Mouse (Mus musculus) embryo, embryonic 9.5 days (tissue): ENCODE results near the gene Gm6096.
A peak's percentile ranks its signal among the peaks of the same experiment; 100 is the strongest.

Experiments used
- DNase-seq: peaks from one replicate; pipeline ENCODE4 v3.0.0-alpha.2; 2017; ENCODE audit errors: extremely low spot score

Gene Gm6096

DNA sequence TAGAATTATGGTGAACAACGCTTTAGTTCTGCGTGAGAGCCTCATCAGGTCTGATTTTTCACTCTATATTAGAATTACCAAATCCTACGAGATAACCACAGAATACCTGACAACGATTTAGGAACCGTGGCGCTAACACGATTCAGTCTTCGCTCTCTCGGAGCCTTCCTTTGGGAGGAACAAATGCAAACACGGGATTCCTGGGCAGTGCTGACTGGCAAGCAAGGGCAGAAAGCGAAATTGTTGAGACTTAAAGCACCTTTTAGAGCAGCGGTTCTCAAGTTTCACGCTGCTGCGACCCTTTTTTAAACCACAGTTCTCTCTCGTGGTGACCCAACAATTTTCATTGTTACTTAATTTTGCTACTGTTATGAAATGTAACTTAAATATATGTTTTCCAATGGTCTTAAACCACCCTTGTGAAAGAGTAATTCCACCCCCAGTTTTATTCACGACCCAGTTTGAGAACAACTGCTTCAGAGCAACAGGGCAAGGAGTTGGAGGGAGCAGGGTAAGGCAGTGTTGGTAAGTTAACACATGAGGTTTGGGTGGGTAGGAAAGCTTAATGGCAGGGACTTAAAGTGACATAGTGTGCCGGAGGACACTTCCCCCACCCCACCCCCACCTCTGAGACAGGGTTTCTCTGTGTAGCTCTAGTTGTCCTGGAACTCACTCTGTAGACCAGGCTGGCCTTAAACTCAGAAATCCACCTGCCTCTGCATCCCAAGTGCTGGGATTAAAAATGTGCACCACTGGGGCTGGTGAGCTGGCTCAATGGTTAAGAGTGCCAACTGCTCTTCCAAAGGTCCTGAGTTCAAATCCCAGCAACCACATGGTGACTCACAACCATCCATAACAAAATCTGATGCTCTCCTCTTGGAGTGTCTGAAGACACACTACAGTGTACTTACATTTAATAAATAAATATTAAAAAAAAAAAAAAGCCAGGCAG, 16.0 kb upstream of the Gm6096 start:
- no peak for DNase-seq

DNA sequence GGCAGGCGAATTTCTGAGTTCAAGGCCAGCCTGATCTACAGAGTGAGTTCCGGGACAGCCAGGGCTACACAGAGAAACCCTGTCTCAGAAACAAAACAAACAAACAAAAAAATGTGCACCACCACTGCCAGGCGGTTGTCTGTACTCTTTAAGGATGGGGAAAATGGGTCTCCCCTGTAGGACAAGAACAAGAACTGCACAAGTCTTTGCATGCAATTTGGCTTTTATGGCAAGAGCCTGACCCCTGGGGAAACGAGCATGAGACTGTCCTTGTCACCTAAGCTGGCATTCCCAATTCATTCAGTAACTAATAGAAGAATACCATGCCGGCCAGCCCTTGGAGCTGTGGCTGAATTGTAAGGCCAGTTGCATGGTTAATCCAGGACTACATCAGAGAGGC, 15.2 kb upstream of the Gm6096 start:
- DNase-seq = no peak

DNA sequence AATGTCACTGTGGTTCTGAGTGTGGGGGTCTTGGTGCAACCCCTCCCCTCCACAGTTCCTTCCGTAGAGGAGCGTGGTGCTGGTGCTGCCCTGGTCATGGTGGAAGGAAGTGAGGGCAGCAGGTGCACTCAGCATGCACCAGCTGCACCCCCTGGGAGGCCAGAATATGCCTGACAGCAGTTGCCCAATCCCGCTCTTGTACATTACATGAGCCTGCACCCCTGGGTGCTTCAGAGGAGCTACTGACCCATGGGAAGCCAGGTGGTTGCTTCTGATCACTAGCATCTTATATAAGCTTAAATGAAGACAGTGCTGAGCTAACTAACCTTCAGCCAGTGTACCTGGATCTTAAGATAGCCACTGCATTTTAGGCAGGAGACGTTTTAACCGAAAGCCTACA, 12.8 kb upstream of the Gm6096 start:
- DNase-seq = no peak

DNA sequence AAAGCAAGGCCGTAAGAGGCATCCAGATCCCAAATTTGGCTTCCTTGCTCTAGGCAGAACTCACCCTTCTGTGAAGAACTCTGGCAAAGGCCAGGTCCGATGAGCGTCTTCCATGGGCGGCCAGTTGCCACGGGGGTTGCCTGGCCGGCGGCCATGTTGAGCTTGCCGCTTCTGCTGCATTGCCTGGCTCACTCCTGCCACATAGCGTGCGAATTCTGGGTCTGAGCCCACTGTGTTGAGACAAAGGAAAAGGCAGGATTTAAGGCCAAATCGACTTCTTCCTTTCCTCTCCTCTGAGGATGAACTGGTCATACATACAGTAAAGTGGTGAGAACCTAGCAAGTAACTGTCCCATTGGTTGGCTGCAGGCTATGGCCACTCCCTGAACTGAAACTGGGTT, 8.7 kb upstream of the Gm6096 start:
- DNase-seq = no peak

DNA sequence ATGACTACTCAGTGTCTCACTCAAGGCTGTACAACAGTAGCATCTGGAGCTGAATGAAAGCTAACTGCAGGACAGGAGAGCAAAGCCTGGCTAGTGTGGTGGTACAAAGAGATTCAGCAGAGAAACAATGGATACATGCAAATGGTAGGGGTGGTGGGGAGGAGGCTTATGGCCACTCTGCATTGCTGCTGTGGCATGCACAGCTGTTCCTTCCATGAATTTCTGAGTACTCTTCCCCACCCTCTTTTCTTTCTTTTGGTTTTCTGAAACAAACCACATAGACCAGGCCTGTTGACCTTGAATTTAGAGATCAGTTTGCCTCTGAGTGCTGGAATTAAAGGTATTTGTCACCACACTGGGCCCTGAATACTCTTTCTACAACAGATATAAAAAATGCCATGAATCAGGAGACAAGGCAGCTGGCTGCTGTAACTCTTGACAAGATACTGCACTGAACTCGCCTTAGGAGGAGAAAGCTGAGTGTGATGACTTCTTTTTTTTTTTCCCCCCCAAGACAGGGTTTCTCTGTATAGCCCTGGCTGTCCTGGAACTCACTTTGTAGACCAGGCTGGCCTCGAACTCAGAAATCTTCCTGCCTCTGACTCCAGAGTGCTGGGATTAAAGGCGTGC, 3.9 kb upstream of the Gm6096 start:
- DNase-seq = no peak

DNA sequence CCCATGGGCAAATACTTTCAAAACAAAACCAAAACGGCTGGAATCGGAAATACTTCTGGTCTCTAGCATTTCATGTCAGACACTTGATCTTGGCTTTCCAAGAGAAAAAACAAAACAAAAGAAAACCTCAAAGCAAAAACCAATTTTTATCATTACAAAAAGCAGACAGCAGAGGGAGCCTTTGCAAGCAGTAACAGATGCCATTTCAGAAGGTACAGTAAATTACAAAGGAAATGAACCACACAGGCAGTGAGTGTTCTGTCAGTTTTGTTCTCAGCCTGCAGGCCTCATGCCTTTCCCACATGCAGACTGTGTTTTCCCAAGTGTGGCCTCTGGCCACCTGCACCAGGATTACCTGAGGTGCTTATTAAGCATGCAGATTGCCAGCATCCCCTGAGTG, 1.2 kb downstream of the Gm6096 start:
- DNase-seq = no peak

DNA sequence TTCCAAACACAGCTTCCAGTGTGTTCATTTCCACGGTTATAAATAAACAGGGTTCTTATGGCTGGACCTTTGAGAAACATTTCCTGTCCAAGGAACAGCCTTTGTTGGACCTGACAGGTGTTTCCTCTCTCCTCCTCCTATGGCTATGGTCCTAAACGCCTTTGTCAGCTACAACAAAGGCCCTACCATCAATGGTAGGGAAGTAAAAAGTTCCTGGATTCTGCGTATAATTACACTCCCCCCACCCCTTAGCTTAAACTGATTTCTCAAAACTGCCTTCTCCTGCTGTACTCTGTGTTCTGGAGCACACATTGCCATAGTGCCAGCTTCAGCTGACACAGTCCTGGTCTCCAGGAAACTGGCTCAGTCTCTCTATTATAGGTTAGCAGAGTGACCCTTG, 4.3 kb downstream of the Gm6096 start:
- DNase-seq = no peak

DNA sequence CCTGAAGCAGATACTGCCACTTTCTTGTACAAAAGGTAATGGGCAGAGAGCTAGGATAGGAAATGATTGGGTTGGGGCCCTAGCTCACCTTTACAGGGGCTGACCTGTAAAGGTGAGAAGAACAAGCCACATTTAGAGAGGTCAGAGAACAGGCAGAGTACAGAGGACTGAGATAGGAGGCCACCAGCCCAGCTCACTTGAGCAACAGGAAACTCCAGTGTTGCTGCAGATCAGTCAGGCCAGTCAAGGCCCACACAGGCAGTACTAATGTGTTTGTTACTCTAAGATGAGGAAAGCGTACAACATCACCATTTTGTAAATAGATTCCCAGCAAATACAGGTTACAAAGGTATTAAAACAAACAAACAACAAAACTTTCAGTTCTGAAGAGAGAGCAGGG, 5.1 kb downstream of the Gm6096 start:
- DNase-seq = no peak

DNA sequence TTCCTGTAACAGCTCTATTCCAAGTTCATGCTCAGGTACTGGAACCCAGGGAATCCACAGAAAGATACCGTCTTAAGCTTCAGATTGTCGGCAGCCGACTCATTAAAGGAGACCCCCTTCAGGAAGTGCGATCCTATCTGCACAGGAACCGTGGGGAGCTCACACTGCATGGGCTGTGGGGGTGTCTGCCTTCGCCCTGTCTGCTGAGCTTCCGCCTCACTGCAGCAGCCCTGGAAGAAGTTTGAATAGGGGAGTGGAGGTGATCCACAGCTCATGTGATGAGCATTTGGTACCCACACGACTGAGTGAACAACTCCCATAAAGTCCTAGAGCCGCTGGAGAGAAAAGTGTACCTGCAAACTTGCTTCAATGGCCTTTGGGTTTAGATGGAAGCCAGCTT, 6.4 kb downstream of the Gm6096 start:
- no peak for DNase-seq

DNA sequence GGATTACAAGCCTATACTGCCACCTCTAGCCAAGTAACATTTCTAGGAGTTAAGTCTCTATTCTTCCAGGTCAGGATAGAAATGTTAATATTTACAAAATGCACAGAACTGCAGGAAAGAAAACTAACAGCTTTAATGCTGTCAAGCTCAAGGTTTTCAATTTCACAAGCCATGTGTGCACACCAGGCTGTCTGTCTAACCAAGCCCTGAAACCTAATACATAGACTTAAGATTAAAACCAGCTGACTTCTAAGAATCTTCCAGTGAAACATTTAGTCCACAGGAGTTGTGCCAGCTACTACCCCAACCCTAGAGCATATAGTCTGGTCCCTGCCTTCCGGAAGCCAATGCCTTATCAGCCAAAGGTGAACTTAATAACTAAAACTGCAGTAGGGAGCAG, 7.6 kb downstream of the Gm6096 start:
- DNase-seq = no peak

DNA sequence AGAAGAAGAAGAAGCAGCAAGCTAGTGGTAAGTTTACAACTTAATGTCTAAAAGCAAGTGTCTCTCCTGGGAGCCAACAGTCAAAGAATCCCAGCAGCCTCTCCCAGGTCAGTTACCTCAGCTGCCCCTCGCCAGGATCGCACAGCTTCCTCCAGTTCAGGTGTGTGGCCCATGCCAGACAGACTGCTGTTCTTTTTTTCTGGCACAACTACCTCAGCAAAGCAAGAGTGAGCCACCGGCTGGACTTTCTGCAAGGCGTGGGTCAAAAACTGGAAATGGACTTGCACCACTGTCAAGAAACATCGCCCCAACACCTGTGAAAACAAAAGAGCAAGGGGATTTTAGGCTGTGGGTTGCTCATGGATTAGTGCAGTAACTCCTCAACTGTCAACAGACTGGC, 12.6 kb downstream of the Gm6096 start:
- DNase-seq = no peak

DNA sequence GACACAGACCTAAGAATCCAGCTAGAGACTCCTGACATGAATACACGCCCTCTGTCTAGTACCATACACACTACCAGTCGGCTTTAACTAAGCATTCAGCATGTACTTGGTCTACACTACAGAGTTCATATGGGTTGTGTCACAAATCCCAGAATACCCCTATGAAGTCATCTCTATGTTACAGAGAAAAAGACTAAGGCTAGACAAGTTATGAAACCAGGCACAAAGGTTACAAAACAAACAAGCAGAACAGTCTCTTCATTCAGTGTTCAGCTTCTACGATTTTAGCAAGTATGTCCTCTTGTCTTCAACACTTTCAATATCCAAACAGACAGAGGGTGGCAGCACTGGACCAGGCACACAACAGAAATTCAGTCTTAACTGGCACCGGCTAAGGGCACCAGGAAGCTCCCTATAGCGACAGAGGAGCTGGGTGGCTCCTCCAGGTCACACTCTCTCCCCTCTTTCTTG, 15.1 kb downstream of the Gm6096 start:
- peak; percentile 21 for DNase-seq

DNA sequence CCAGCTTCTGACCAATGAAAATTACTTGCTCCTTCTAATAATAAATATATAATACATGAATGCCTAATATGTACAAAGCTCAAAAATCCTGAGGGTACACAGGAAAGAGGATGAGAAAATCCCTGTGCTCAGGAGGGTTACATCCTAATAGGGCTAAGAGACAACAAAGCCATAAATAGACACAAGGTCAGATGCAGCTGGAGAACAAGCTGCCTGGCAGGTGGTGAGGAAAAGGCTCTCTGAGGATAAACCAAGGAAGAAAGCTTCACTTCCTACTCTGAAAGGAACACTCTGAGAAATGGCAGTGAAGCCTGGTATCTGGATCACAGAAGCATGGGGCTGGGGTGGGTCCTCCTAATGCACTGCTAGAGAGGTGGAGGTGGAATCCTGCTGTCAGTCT, 15.6 kb downstream of the Gm6096 start:
- no peak for DNase-seq

DNA sequence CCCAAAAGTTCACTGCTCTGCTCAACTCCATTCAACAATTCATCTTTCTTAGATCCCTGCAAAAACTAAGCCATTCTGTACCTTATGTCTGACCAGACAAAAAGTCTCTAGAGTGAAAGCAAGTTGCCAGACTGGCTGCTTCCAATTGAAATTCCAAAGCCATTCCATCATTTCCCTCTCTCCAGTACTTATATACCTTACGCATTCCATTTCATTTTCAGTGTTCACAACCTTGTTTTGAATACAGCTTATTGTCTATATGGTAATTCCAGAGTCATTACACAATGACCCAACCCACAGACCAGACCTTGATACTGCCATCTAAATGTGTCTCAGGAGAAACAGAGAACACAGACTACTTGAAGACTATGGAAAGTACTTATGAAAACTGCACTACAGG, 17.6 kb downstream of the Gm6096 start:
- no peak for DNase-seq

DNA sequence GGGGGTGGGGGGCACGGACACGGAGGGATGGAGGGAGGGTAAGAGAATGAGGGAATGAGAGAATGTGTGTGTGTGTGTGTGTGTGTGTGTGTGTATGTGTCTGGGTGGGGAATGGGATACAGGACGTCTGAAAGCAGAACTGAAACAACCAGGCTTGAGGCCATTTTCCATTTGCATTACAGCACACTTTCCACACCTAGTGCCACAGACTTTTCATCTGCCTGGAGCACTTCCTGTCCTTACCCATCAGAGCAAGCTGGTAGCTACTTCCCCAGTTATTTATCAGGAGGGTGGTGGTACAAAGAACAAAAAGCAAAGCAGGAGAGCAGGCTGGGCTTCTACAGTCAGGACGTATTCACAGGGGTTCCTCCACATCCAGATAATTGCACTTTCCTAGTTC, 21.6 kb downstream of the Gm6096 start:
- no peak for DNase-seq

DNA sequence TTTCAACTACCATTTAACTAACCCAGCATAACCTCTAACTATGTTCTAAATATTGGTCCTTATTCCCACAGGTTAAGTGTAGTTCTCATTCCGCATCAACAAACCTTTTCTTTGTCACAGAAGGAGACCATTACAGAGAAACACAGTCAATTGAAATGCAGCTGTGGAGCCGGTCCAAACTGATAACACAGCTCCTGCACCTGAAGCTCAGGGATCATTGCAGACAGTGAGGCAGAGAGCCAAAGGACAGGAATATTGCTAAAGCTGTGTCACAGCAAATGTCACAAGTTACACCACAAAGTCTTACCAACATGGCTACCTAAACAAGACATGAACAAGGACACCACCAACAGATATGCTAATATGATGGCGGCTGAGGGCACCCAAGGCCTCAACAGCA, 25.2 kb downstream of the Gm6096 start:
- no peak for DNase-seq

DNA sequence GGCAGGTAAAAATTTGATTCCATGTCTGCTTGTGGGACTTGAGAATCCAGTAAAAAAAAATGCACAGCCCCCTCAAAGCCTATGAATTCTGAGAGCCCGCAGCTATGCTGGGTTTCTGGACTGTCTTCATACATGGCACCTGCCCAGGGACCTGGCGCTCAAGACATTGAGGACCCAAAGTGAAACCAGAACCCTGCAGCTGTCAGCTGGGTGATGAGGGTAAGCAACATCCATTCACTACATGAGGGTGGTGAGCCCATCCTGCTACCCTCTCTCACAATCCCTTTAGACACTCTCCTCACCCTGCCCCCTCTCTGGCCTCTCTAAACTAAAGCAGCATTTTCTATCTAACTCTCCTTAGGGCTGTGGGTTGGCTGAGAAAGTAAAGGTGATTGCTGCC, 26.8 kb downstream of the Gm6096 start:
- no peak for DNase-seq

DNA sequence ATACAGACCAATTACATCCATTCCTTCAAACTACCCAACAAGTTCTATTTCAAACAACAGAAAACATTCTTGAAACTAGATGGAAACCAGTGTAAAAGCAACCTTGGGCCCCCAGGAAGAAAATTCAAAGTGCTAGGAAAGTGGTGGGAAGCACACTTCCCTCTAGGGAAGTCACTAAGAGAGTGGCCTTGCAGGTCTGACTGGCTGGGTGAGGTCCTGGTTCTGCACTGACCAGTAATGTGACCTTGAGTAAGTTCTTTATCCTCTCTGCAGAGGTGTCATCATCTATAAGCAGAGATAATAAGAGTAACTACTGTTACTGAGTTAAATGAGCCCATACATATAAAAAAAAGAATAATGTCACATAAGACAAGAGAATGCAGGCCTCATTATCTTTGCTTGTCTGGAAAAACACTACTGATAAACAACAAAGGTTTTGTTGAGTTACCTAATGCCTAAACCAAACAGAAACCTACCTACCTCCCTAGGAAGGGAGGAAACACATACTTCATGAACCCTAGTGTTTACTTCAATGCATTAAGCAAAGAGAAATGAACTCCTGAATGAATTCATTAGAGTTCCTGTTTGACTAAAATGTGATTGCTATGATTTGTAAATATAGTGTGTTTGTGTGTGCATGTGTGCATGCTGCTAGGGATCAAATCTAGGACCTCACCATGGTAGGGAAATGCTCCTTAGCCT, 39.8 kb downstream of the Gm6096 start:
- no peak for DNase-seq

DNA sequence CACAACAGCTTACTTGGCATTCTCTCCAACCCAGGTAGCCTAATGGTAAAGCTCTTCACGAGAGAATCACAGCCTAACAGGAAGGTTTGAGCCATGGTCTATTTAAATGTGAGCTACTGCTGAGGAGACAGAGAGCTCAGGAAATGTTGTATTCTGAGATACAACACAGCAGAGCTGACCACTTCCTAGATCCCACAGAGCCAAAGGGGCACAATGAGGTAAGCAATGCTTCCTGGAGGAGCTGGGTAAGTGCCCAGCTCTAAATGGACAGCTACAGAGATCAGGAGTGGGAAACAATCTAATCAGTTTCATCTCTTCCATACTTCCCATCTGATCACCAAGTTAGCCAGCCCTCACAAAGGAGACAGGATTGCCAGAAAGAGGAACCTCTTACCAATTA, 40.4 kb downstream of the Gm6096 start:
- no peak for DNase-seq

DNA sequence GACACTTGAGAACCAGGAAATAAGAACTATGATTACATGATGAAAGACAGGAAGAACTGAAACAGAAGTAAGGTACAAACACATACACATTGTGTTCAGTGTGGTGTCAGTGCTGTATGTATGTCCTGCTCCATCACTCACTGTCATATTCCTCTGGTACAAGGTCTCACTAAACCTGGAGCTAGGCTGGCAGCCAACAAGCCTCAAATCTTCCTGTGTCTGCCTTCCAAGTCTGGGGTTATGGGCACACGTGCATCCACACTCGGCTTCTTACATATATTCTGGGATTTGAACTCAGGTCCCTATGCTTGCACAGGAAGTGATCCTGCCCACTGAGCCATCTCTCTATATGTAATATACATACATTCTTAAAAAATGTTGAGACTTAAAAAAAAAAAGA, 41.8 kb downstream of the Gm6096 start:
- DNase-seq = no peak

DNA sequence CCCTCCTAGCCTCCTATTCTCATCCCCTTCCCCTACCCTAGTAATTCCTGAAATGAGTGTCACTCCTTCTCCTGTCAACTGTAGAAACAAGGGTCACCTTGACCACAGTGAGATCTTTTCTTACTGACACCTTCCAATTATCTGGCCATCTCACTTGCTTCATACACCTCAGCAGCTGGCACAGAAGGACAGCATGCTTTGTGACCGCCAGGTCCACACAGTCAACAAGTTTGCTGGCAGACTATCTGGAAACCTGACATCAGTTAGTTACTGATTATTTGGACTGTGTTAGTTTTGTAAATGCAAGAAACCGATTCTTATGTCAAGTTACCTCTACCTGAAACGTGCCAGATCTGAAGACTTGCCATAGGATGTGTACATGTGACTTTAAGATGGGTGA, 45.3 kb downstream of the Gm6096 start:
- no peak for DNase-seq

DNA sequence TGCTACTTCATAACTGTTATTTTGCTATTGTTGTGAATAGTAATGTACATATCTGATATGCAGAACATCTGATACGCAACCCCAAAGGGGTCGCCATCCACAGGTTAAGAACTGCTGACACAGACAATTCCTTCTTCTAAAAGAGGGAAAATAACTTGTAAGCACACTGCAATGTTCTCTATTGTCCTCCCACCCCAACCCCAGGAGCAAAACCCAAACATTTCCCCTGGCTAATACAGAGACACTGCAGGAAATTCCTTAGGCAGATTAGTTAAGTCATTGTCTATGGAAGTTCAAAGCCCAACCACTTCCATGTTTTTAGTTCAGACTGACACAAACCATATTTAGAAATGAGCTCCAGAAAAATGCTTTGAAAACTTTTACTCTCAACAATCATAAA, 48.0 kb downstream of the Gm6096 start:
- DNase-seq = no peak
